Mouse (Mus musculus): Measurements from ENCODE around the gene Amdhd1.

Amdhd1 gene

GRCm38 (mm10) chr10:93538818-93539217, 1.0 kb downstream of the Amdhd1 start:
- DNase-seq (ENCODE audit: low spot score), result no peak

DNA sequence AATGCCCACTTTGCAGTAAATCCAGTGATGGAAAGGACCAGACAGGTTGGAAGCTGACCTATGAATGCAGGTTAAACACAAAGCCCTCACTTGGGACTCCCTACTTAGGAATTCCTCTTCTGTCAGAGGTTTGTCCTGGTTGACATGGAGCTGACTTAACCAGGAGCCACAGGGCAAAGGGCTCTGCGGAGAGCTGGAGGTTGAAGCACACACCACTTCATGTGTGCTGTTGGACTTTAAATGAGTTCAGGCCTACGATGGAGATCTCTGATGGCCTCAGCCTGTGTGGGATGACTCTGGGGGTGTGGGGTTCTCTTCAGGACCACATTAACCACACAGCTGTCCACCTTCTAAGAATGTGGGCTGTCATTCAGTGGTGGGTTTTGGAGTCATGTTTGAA, 1.5 kb downstream of the Amdhd1 start:
- DNase-seq (ENCODE audit: low spot score), result no peak

DNA sequence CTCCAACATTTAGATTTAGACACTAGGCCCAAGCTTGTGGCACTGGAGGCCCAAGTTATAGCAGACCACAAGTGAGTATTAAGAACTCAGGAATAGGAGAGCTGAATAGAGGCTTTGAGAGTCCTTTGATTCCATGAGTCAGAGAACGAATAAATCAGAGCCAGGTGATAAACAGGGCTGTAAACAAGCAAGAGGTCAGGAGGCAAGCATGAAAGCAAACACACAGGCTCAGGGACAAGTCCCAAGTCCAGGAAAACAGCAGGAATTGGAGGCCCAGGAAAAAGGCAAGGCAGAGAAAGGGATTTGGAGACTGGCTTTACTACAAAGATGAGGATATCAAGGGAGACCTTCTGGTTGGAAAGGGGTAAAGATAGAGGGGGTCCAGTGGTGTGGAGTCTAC, 14.5 kb downstream of the Amdhd1 start:
- DNase-seq (ENCODE audit: low spot score), result no peak

- no peak for DNase-seq (ENCODE audit: low spot score)
These were observed 18.8 kb downstream of the Amdhd1 start for GRCm38 (mm10) chr10:93520994-93521393.

DNA sequence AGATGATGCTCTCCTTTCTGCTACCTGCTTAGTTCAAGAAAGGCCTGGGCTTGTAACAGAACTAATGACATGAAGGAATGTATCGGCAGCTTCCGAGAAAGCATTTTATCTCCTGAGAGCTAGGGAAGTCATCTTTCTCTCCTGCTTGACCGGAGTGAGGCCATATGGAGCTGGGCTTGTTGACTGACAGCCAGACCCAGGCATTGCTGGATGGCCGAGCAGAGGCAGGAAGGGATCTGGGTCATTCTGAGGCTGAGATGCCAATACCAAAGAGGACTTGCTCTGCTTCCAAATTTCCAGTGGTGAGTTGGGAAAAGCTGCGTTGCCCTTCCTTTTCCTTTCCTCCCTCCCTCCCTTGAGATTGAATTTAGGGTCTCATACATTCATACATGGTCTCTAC, 20.1 kb downstream of the Amdhd1 start:
- DNase-seq (ENCODE audit: low spot score), result no peak

DNA sequence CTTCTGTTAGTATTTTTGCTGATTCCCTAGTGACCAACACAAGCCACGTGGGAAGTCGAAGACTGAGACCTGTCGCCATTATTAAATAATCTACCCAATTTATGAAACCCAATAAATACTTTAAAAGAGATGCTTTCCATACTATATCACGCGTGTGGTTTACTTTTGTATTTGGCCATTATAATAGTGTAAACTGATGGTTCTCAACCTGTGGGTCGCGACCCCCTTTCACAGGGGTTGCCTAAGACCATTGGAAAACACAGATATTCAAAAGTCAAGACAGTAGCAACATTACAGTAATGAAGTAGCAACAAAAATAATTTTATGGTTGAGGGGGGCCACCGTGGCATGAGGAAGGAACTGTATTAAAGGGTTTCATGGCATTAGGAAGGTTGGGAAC, 20.7 kb downstream of the Amdhd1 start:
- no peak for DNase-seq (ENCODE audit: low spot score)

GRCm38 (mm10) chr10:93518620-93519019, 21.2 kb downstream of the Amdhd1 start:
- no peak for DNase-seq (ENCODE audit: low spot score)

GRCm38 (mm10) chr10:93518186-93518585, 21.6 kb downstream of the Amdhd1 start:
- DNase-seq (ENCODE audit: low spot score), result no peak

DNA sequence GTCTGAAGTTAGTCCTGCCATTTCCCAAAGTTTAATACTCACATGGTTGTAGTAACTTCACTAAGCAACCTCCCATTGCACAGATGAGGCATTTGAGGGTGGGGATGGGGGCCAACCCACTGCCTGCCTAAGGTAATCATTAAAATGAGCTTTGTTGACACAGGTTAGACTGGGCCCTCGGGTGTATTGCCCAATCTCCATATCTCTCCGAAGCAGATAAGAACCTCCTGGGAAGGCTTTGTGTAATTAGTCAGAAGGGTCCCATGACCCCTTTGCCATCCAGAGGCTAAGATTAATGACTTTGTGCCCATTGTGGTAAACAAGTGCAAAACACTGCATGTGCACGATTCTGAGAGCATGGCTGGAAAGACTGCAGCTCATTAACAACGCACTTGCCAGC, 22.1 kb downstream of the Amdhd1 start:
- peak; percentile 31 for DNase-seq (ENCODE audit: low spot score)

DNA sequence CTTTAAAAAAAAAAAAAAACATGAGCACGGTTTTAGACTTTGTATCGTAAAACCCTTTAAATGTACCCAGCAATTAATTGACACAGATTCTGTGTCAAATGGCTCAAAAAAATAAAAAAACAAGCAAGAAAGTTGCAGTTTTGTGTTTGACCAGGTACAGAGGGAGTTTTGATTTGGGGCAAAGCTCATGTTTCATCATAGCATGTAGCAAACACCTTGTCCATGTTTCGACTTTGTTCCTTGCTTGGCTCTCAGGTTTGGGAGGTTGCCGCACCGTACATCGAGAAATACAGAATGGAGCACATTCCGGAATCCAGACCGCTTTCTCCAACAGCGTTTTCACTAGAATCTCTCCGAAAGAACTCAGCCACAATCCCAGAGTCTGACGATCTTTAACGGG, 23.9 kb downstream of the Amdhd1 start:
- no peak for DNase-seq (ENCODE audit: low spot score)

DNA sequence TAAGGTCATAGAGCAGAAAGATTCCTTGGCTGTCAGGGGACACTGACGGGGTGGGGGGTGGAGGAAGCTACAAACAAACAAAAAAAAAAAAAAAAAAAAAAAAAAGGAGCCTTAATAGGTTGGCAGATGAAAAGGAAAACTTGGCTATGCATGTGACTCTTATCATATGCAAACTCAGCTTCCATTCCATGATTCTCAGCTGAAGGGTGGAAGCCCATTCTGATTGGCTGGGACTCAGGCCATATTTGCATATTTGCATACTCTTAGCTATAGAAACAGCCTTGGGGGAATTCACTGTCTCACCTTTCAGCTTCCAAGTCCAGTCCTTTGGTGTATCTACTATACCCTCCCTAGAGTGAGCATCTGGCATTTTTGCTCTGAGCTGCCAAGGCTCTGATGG, 24.4 kb downstream of the Amdhd1 start:
- no peak for DNase-seq (ENCODE audit: low spot score)

DNA sequence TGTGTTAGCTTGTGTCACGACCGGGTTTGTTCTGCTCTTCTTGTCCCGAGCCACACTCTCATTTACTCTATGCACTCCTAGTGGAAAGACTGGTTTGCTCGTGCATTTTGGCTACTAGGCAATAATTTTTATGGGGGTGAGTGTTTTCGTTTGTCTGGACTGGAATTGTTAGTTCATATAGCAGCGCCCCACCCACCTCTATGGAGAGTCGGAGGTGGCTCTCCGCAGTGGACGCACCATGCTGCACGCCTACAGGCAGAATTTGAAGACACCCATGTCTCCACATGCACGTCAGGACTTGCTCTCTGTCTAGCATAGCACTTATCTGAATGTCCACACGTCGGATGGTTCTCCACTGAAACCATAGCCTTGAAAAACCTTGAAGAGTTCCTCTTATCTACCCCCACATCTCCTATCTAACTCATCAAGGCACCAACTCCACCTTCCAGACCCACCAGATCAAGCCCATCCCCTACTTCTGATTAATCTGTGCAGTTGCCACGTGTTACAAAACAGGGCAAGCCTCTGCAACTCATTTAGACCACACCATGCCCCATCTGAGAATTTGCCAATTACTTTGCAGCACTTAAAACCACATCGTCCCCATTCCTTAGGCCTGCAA, 30.2 kb downstream of the Amdhd1 start:
- DNase-seq (ENCODE audit: low spot score), result peak; percentile 54

DNA sequence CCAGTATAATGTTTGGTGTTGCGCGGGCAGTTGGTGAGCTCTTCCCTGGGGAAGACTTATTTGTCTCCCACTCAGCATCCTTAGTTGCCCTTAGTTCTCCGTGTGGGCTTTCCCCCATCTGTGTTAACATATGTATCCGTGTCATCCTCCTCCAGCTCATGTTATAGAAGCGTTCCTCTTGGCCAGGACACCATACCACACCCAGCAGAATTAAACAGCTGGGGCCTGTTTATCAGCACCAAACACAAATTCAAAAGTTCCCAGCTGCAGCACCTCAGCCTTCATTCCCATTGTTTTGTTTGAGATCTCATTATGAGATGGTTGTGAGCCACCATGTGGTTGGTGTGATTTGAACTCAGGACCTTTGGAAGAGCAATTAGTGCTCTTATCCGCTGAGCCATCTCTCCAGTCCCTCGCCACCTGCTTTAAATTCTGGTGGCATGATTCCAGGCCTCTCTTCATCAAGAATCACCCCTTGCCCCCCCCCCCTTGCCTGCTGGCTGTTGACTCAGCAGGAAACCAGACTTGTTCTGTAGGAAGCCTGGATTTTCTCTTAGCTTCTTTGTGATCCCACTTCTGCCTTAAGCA, 31.4 kb downstream of the Amdhd1 start:
- no peak for DNase-seq (ENCODE audit: low spot score)

DNA sequence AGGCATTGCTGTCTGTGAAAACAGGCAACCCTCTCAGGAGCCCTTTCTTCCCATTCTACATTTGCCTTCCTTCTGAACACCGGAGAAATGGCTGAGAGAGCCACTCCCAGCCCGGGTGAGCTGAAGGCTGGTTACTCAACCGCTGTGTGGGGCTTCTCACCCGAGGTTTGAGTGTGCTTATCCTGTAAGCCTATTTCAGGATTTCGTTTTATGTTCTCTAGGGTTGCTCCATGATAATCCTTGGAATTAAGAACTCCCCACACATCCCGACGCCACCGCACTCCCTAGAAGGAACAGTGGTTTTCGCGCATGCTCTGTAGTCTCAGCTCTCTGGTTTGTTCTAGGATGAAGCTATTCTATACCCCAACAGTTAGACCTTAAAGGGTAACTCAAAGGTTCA, 38.5 kb downstream of the Amdhd1 start:
- DNase-seq (ENCODE audit: low spot score), result no peak

- DNase-seq (ENCODE audit: low spot score), result no peak
These were observed 39.0 kb downstream of the Amdhd1 start for GRCm38 (mm10) chr10:93500864-93501263.

GRCm38 (mm10) chr10:93490451-93490850, 49.4 kb downstream of the Amdhd1 start:
- no peak for DNase-seq (ENCODE audit: low spot score)

DNA sequence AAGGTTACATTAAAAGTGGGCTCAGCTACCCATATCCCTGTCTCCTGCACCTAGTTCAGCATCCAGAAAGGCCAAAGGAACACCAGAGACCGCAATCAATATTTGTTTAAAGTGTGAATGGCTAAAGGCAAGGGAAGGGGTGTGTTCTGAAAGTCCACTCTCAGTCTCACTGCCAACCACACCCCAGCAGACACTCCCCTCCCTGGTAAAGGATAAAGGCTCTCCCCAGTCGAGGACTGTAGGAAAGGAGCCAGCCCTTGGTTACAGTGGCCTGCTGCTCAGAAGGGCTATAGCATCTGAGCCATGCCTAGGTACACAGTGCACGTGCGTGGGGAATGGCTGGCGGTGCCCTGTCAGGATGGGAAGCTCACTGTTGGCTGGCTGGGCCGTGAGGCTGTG, 51.0 kb downstream of the Amdhd1 start:
- DNase-seq (ENCODE audit: low spot score), result no peak

- no peak for DNase-seq (ENCODE audit: low spot score)
These were observed 51.6 kb downstream of the Amdhd1 start, which contains the start of gene Hal for GRCm38 (mm10) chr10:93488066-93488827. TSS of gene Hal (plus strand) at chr10:93488768.

DNA sequence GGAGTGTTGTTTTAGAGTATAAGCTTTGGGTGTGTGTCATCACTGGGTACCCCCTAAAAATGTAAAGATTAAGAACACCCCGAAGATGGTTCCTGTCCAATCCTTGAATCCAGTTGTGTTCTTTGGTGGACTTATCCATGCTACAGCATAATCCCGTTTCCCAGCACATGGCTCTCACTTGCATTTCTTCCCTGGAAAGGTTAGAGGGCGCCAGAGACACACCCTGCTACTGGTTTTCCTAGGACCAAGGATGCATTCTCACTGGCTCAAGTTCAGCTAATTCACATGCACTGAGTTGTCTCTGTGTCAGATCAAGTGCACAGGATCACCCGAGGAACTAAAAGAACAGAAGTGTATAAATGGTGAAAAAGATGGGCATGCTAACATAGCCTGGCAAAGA, 53.2 kb downstream of the Amdhd1 start:
- peak; percentile 21 for DNase-seq (ENCODE audit: low spot score)

DNA sequence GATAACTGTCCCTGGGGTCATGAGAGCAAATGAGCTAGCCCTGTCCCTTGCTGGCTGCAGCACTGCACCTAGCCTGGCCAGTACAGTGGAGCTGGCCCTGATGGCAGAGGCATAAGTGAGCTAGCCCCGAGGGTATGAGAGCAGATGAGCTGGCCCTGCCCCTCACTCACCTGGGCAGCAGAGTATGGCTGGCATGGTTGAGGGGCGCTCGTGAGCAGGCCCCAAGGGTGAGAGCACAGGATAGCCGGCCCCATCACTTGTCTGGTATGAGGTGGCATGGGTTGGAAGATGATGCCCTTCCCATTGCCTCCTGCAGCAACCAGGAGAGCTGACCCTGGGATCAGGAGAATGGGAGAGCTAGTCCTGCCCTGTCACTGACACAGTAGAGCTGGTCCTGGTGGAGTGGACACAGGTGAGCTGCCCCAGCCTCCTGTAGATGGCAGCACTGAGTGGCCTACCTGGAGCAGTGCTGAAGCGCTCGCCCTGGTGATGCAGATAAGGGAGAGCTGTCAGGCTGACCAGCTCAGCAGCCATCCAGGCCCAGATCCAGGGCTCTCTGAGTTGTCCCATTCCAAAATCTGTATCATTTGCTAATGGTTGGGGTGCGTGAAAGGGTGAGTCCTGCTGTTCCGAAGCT, 54.7 kb downstream of the Amdhd1 start:
- peak; percentile 73 for DNase-seq (ENCODE audit: low spot score)

DNA sequence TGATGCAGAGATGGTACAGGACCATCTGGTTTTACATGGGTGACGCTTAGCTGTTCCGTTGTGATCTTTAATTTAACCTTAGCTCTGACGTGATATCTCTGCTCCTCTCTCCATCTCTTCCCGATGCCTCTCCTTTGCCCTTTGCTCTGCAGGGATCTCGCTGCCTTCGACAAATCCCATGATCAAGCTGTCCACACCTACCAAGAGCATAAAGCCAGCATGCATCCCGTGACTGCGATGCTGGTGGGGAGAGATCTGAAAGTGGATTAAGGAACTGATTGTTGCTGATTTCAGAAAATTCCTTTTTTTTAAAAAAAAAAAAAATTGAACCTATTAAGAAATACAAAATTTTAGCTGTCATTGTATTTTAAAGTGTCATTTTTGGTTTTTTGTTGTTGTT, 55.3 kb downstream of the Amdhd1 start:
- no peak for DNase-seq (ENCODE audit: low spot score)
